Mouse (Mus musculus) heart, postnatal 0 days (tissue): ENCODE measurements at regions not wholly inside any gene's neighbourhood (a gene's known extent, or its start where the extent isn't known, plus 50 kb on each side); places are given as distances from the start of the nearest gene placed in this dataset.

Experiments
- ATAC-seq: fragments of 200-750 bp; cut with Nextera tagmentation; 2 replicates; pipeline ENCODE4 v1.8.0; 2017; ENCODE audit warnings: low read depth, moderate number of reproducible peaks, moderate library complexity; ENCODE audit not compliant: insufficient read depth
- DNase-seq: peaks from one replicate; pipeline ENCODE4 v3.0.0-alpha.2; 2016; ENCODE audit warnings: low spot score
- H3K27ac ChIP-seq: fragments of 300-500 bp; sonication (generic); 2 replicates; pipeline ENCODE4 v1.5.1; 2014; ENCODE audit warnings: low read depth, mild to moderate bottlenecking
- H3K27me3 ChIP-seq: fragments of 300-500 bp; sonication (generic); 2 replicates; pipeline ENCODE4 v1.6.1; 2014; ENCODE audit warnings: low read length, mixed read lengths; ENCODE audit not compliant: control insufficient read depth, insufficient read depth
- H3K36me3 ChIP-seq: fragments of 300-500 bp; sonication (generic); replicated peaks from 2 replicates; pipeline ENCODE4 v1.6.1; 2014; ENCODE audit warnings: low read length, mixed read lengths; ENCODE audit not compliant: control insufficient read depth, insufficient read depth
- H3K4me1 ChIP-seq: fragments of 300-500 bp; sonication (generic); 2 replicates; pipeline ENCODE4 v1.6.1; 2014; ENCODE audit warnings: antibody characterized with exemption; ENCODE audit not compliant: control insufficient read depth, insufficient read depth
- H3K4me2 ChIP-seq: fragments of 300-500 bp; sonication (generic); 2 replicates; pipeline ENCODE4 v1.6.1; 2014; ENCODE audit warnings: low read depth, mild to moderate bottlenecking, low read length, moderate library complexity
- H3K4me3 ChIP-seq: fragments of 300-500 bp; sonication (generic); 2 replicates; pipeline ENCODE4 v1.5.1; 2014; ENCODE audit warnings: low read depth, low read length
- H3K9ac ChIP-seq: fragments of 300-500 bp; sonication (generic); replicated peaks from 2 replicates; pipeline ENCODE4 v1.6.1; 2014; ENCODE audit warnings: low read depth, low read length, mixed read lengths
- H3K9me3 ChIP-seq: fragments of 300-500 bp; sonication (generic); replicated peaks from 2 replicates; pipeline ENCODE4 v1.6.1; 2016; ENCODE audit warnings: low read length; ENCODE audit not compliant: control insufficient read depth
- CTCF ChIP-seq: IDR thresholded peaks from 2 replicates; pipeline ENCODE4 v1.5.1; 2016; ENCODE audit warnings: antibody characterized with exemption, control low read depth, low read depth
- EP300 ChIP-seq: IDR thresholded peaks from 2 replicates; pipeline ENCODE4 v1.6.1; 2016; ENCODE audit warnings: antibody characterized with exemption, low read depth
- WGBS: fragments of 180-500 bp; shearing (Covaris S2); extraction: QIAGEN DNeasy Blood & Tissue Kit; methylation state at CpG from one replicate; pipeline ENCODE4 v1.1.7; 2014; 5-methylcytosine and 5-hydroxymethylcytosine counted together

GRCm38 (mm10) chr5:54178966-54179547, 180.8 kb downstream of the Stim2 start:
- no peaks in the 10 kb centered on the region for H3K36me3 ChIP-seq
- no peak overlapping the region for H3K4me2 ChIP-seq
- 49% methylated on average over 13 of the region's 13 CpGs for WGBS
- H3K27me3 ChIP-seq, result no peaks in the 10 kb centered on the region
- H3K27ac ChIP-seq, result peak overlapping the region; percentile 24
- DNase-seq, result no peak
- no peak for TF ChIP-seq CTCF
- no peak for TF ChIP-seq EP300
- no peak for ATAC-seq
- H3K4me3 ChIP-seq, result no peak overlapping the region
- H3K9me3 ChIP-seq, result peaks cover 7% of the 10 kb centered on the region; the same call in 1 of the 2 replicates
- H3K4me1 ChIP-seq, result peaks cover 20% of the 10 kb centered on the region
- no peak overlapping the region for H3K9ac ChIP-seq

GRCm38 (mm10) chr5:54180192-54180611, 181.9 kb downstream of the Stim2 start:
- Histone ChIP-seq H3K9me3 (no peaks in the 10 kb centered on the region), H3K4me3 (no peak overlapping the region), H3K27ac (peak overlapping the region; percentile 24), H3K27me3 (no peaks in the 10 kb centered on the region), H3K4me2 (no peak overlapping the region), H3K36me3 (no peaks in the 10 kb centered on the region), H3K4me1 (peaks cover 20% of the 10 kb centered on the region), H3K9ac (no peak overlapping the region)
- WGBS, result 15% methylated on average over 2 of the region's 2 CpGs
- peak; percentile 55 for DNase-seq
- ATAC-seq, result peak; percentile 78
- TF ChIP-seq EP300, result no peak
- TF ChIP-seq CTCF, result no peak

GRCm38 (mm10) chr5:54180640-54181326, 182.5 kb downstream of the Stim2 start:
- DNase-seq (no peak), ATAC-seq (peak; percentile 4; the same call in 1 of the 2 replicates)

GRCm38 (mm10) chr5:54181327-54181863, 183.1 kb downstream of the Stim2 start:
- H3K27me3 ChIP-seq, result no peaks in the 10 kb centered on the region
- H3K4me3 ChIP-seq, result no peak overlapping the region
- peak overlapping the region; percentile 24 for H3K27ac ChIP-seq
- H3K4me1 ChIP-seq, result peaks cover 20% of the 10 kb centered on the region
- H3K9me3 ChIP-seq, result no peaks in the 10 kb centered on the region
- H3K36me3 ChIP-seq, result no peaks in the 10 kb centered on the region
- ATAC-seq (no peak), DNase-seq (no peak)
- no peak overlapping the region for H3K9ac ChIP-seq
- TF ChIP-seq EP300 (no peak), CTCF (no peak)
- no peak overlapping the region for H3K4me2 ChIP-seq
- WGBS, result 50% methylated on average over 13 of the region's 13 CpGs

More at GRCm38 (mm10) chr5:54180640-54181326, 182.5 kb downstream of the Stim2 start:
- Histone ChIP-seq H3K4me1 (peaks cover 20% of the 10 kb centered on the region), H3K4me3 (no peak overlapping the region), H3K4me2 (no peak overlapping the region), H3K9me3 (no peaks in the 10 kb centered on the region), H3K36me3 (no peaks in the 10 kb centered on the region), H3K27ac (peak overlapping the region; percentile 24), H3K9ac (no peak overlapping the region), H3K27me3 (no peaks in the 10 kb centered on the region)
- 50% methylated on average over 10 of the region's 10 CpGs for WGBS
- TF ChIP-seq CTCF, result no peak
- no peak for TF ChIP-seq EP300

GRCm38 (mm10) chr5:54182754-54183153, 184.5 kb downstream of the Stim2 start:
- Histone ChIP-seq H3K4me2 (no peak overlapping the region), H3K27me3 (no peaks in the 10 kb centered on the region), H3K27ac (no peak overlapping the region), H3K4me3 (no peak overlapping the region), H3K9ac (no peak overlapping the region), H3K4me1 (peaks cover 20% of the 10 kb centered on the region), H3K36me3 (no peaks in the 10 kb centered on the region), H3K9me3 (no peaks in the 10 kb centered on the region)
- no peak for ATAC-seq
- 86% methylated on average over 4 of the region's 4 CpGs for WGBS
- TF ChIP-seq EP300, result no peak
- no peak for TF ChIP-seq CTCF
- no peak for DNase-seq
